Mouse (Mus musculus) cerebellum, postnatal 4 days (tissue): ENCODE data around the gene Kcng4.

ENCODE experiments used
- DNase-seq, 2 experiments: peaks; one replicate each; pipeline ENCODE4 v3.0.0; 2022; ENCODE audit warnings: low spot score in 2 of 2, mixed read lengths in 1 of 2

Gene Kcng4

DNA sequence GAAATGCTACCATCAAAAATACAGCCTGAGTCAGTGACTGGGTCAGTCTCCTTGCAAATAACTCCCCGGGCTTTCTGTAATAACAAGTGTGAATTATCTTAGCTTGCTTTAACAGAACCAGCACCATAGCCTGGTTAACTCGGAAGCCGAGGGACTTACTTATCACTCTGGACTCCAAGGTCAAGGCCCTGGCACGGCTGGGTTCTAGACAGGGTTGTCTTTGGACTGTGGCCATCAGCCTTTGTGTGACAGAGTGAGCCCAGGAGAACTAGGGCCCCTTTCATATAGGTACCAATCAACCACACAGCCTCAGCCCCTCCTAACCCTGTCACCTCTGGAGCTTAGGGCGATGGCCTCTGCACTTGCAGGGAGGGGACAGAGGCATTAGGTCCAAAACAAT is 5.6 kb upstream of the Kcng4 start:
- DNase-seq, result no peak

DNA sequence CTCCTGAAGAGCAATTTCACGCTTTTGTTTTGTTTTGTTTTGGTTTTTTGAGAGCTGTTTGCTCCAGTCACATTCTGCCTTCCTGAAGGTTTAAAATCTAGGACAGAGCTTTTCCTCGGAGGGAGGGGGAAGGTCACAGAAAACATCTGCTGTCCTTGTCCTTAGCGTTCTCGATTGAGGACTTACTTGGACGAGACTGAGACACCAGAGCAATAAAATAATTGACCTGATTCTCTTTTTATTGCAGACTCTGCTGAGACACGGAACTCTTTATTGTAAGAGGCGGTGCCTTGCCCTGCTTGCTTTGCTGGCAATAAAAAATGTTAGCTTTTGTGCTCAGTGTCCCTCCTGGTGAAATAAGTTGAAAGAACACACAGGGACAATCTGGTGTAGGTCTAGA is 4.3 kb upstream of the Kcng4 start:
- no peak for DNase-seq

DNA sequence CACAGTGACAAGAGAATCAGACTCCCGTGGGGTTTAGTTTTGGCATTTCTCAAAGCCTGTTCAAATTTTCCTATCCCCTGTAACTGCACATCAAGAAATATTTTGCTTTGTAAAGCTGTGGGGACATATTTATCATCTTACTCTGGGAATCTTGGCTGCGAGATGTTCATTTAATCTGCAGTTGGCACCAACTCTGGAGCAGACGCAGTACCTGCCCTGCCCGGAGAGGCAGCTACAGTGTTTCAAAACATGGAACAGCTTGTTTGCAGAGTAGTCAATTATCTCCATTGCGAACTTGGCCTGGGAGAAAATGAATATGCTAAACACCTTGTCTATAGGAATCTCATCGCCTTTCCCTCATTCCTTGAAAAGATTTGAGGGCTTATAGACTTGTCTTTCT is 2.8 kb upstream of the Kcng4 start:
- no peak for DNase-seq

DNA sequence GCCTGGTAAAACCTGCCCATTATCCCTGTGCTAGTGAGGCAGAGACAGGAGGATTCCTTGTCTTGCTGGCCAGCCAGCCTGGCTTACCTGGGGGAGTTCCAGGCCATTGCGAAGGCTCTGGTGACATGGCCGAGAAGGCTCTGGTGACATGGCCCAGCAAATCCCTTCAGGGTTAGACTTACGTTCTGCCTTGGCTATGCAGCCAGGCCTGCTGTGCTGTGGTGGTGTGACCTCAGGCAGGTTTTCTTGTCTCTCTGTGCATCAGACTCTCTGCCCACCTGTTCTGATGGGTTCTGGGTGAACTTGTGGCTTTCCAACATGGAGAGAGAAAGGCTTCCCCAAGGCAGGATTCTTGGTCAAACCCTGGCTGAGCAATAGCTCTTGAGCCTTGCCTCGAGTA is 1.9 kb upstream of the Kcng4 start:
- DNase-seq, result no peak

DNA sequence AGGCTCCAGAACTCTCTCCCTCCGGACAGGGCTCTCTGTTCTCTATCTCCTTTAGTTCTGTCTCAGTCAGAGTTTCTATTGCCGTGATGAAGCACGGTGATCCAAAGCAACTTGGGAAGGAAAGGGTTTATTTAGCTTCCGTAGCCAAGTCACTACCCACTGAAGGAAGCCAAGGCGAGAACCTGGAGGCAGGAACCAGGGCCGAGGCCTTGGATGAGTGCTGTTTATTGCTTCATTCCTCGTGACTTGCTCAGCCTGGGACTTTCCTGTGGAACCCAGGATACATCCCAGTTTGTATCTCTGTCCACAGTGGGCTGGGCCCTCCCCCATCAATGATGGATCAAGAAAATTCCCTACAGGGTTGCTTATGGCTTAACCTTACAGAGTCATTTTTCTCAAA is 1.3 kb upstream of the Kcng4 start:
- no peak for DNase-seq

DNA sequence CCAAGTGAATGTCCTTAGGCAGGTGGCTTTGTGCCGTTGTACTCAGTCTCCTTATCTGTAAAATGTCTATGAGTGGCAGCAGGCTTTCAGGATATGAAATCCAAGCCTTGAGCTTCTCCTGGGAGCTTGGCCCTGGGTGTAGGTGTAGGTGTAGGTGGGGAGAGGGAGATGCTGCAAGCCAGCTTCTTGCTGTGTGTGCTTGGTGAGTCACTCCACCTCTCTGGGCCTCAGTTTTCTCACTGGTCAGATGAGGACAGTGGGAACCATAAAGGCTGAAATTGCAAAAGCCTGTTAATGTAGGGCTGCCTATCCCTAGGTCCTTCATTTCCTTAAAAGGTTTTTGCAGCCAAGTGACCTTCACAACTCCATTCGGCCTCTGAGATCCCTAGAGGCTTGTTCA is 478 bp upstream of the Kcng4 start:
- no peak for DNase-seq

DNA sequence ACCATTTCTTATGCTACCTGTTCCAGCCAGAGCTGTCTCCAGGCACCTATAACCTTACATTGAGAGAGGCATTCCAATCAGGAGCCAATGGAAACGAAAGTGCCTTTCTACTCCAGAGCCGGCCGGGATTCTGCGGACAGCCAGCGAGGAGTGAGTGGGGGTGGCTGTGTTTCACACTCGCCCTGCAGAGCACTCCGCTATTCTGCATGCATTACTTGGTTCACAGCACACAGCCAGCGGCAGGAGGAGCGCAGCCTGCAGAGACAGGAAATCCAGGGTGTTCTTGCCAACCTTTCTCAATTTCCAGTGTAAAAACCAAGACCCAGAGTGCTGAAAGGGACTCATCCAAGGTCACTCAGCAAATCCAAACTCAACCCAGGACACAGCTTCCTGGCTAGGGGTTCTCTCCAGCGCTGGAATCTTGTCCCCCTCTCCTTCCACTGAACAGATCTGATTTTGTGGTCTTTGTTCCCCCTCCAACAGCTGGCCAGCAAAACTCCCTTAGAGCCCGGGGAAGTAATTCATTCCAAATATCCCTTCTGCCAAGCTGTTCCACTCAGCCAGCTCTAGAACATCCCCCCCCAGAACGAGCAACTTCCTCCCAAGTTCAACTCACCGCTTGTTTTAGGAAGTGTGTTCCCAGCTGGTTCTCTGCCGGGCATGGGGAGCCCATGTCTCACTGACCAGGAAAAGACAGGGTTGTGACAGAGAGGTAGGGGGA is 704 bp downstream of the Kcng4 start:
- no peak for DNase-seq

DNA sequence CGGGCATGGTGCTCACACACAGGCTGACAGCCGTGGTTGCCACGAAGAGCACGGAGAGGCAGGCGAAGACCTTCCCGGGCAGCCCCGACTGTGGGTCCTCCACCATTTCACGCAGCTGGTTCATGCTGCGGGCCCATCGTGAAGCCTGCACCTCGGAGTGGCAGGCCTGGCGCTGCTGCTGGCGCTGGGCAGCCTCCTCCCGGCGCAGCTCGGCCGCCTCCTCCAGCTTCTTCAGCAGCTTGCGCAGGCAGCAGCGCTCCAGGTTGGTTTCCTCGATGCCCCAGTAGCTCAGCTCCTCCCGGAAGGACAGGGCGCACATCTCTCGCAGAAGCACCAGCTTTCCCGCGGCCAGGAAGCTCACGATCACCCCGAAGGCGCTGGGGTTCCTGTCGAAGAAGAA is 2.6 kb downstream of the Kcng4 start:
- no peak for DNase-seq

DNA sequence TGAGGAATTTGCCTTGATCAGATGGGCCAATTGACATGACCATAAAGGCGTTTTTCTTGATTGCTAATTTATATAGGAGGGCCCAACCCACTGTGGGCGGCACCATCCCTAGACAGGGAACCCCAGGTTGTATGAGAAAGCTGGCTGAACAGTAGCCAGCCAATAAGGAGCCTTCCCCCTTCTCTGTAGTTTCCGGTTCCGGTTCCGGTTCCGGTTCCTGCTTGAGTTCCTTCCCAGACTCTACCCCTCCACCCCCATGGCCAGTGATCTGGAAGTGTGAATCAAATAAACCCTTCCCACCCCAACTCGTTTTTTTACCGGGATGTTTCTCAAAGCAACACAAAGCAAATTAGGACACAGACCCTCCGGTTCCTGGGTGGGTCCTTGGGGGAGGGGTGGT is 3.2 kb downstream of the Kcng4 start:
- DNase-seq, result no peak

DNA sequence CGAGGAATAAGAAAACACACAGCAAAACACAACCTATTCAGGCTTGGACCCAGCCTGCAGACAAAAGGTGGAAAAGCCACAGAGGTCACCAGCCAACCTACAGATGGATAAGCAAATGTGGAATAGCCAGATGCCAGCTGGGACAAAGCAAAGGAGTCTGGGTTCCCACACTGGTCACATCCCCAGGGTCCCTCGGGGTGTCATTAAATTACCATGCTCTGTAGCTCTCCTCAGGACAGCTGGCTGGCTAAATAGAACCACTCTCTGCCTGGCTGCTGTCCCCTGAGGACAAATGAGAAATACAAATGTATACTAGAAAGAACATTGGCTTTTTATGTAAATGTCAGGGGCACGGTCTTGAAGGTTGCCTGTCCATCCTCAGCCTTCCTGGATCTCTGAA is 4.6 kb downstream of the Kcng4 start:
- DNase-seq, result no peak

DNA sequence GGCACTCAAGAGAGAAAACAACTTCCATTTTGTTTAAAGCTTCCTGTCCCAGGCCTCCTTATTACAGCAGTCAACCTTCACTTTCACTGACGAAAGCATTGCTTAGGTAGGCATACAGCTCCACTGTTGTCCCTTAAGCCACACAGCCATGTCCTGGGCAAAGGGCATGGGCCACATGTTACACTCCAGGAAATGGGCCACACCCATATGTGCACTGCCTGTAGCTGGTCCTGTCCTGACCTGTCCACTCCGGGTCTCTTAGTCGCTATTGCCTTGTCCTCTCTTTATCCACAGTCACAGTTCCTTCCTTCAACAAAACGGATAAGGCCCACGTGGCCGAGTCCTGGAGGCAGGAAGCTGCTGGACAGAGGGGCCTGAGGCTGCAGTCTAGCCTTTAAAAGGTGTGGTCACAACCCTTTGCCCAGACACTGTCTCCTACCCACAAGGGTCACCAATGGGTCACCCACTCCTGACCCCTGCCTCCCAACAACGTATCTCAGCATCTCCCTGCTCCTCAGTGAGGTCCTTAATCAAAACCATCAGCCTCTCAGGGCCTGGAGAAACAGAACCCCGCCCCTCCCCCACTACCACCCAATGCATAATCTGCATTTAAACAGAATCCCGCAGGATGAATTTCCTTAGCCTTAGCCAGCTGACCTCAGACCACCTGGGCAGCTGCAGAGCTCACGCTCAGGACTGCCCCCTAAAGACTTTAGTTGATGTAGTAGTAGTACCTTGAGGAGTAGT is 7.7 kb downstream of the Kcng4 start:
- DNase-seq, result no peak

DNA sequence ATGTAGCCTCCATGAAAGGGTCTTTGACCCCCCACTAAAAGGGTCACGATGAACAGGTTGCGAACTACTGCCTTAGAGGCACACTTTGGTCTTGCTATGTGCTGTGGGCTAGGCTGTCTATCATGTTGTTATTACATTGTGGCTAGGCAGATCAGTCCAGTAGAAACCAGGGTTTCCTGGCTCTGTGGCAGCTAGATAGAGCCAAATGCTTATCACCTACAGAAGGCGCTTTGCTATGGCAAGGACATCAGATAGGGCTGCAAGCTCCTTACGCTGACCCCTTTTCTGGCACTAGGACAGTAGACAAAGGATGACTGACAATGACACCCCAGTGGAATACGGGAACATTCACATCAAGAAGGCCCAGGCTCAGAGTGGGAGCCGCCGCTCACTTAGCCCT is 8.3 kb downstream of the Kcng4 start:
- DNase-seq, result no peak

DNA sequence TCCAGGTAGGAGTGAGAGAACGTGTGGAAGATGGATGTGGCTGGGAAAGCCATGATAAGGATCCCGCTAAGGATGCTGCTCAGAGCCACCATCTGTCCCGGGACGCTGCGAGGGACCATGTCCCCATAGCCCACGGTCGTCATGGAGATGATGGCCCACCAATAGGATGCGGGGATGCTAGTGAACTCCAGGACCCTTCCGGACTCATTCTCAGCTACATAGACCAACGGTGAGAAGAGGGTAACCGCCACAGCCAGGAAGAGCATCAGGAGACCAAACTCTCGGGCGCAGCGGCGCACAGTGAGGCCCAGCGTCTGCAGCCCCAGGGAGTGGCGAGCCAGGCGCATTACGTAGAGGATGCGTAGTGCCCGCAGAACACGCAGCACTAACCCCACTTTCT is 9.7 kb downstream of the Kcng4 start:
- no peak for DNase-seq

DNA sequence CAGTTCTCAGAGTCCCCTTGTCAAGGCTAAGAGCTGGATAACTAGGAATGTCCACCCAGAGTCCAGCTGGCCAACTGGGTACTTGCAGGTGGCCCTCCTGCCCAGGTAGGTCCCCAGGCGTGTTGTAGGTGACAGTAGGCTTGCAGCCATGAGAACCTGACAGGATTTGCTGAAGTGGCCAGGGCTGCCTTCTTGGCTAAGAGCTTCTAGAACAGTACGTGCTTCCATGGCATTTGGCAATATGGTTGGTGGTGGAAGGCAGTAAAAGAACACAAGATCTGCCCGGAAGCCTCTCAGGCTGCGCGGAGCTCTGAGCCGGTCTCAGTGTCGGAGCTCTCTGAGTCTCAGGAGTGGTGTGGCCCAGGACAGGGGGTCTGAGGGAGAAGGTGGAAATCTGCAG is 10.6 kb downstream of the Kcng4 start:
- no peak for DNase-seq

DNA sequence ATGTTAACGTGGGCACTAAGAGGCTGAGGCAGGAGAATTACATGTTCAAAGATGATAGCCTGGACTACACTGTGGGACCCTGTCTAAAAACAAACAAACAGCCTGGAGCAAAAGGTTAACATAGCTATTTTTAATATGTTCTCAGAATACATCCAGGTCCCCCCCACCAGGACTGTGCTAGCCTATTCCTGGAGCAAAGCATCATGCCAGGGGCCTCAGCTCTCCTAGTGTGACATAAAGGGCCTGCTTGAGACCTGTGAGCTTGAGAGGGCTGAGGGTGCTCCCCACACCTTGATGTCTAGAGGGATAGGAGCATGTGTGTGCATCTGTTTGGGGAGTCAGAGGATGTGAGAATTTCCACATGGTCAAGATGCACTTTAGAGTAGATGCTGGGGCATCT is 11.7 kb downstream of the Kcng4 start:
- no peak for DNase-seq

DNA sequence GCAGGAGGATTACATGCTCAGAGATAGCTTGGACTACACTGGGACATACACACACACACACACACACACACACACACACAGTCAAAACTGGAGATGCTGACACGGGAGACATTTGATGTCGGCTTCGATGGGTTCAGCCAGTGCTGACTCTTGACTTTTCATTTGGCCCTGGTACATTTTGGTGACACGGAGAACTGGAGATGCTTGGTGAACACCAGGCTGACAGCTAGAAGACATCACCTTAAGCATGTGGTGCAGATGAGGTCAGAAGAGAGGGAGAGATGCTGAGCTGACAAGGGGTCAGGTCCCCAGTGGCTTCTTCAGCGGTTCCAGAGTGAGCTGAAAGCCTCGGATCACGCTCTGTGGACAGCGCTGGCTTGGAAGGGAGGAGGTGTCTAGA is 12.4 kb downstream of the Kcng4 start:
- no peak for DNase-seq

DNA sequence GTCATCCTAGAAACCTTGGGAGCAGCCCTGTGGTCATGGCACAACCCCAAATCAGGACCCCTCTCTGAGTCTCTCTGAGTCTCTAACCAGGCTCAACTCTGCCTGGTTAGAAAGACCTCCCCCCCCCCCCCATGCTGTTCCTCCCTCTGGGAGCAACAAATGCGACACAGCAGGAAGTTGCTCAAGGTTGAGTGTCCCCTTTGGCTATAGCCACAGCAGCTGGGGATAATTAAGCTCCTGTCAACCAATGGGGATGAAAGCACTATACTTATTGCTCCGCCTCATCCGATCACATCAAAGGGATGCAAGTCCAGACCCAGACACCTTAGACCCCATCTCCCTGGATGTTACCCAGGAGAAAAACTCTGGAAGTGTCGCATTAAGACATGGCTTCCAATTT is 12.9 kb downstream of the Kcng4 start:
- no peak for DNase-seq

DNA sequence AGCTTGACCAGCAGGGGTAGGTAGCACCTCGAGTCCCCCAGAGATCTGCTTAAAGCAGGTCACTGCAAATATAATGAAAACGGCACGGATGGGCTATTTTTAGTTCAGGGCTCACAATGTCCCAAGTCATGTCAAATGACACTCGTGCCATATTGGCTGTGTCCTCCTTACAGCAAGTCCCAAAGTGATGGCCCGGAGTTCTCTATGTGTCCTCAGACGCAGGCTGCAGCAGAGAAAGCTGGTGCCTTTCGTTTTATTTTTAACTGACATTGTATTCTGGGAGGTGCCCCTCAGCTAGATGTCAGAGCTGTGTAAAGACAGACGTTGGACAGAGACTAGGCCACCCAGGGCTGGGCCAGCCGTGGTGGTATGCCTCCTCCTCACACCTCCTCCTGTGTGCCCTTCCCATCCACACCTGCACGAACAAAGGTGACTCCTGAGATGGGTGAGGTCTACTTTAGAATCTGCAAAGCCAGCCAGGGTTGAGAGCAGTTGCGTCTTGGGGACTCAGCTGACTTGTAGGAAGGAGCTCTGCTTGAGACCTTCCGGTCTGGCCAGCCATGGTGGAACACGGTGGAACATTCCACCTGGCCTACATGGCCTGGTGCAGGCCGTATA is 14.5 kb downstream of the Kcng4 start:
- no peak for DNase-seq

DNA sequence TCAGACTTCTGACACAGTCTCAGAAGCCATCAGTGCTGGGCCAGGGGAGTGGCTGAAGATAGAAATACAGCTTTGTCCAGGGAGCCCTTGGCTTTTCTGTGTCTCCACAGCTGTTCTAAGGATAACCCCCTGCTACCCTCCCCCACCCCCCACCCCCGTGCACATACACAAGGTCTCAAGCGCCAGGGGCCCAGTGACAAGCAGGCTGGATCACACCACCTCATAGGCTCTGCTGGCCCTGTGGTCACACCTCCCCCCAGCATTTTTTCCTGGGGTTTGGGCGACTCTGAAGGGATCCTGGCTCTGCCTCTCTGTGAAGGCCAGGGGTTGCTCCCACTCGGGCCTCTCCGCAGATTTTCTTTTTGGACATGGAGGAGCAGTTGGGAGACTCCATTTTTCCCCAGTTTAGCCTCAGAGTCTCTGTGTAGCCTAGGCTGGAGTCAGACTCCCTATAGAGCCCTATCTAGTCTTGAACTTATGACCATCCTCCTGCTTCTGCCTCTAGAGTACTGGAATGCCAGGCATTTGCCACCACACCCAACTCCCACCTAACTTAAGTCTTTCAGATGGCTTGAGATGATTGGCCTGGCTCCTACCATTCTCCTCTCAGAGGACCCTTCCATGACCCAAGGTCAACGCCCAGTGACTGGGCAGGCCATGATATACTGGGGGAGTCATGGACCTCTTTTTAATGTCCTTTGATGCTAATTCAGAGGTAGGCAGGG is 15.2 kb downstream of the Kcng4 start:
- no peak for DNase-seq

DNA sequence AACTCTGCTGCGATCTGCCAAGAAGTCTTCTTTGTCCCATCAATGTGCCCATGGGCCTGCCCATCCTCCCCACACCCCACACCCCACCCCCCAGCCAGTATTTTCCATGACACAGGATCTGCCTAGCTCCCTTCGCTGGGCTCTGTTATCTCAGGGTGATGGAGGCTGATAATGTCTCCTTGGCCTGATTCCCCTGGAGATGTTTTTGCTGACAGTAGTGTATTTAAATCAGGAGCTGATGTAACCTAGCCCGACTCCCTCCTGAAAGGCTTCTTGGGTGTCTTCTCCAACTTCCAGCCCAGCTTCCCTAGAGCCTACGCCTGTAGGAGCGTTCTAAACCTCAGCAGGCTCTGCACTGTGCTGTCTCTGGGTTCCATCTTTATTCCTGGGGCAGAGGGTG is 16.6 kb downstream of the Kcng4 start:
- DNase-seq, result no peak

DNA sequence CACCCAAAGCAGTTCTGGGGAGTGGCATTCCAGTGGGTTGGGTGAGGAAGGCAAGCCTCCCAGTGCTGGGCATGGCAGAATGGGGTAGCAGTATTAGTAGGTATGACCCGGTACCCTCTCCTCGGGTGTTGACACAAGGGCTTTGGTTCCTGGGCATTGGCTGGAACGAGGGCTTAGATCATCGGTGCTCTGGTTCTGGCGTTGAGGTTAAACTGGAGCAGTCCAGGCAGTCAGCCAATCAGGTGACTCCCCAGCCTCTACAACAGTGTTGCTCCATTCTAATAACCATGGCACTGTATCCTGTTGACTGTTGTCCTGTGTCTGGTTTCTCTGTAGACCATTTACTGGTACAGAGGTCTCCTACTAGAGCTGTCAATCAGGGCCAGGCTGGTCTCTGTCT is 17.9 kb downstream of the Kcng4 start:
- no peak for DNase-seq

DNA sequence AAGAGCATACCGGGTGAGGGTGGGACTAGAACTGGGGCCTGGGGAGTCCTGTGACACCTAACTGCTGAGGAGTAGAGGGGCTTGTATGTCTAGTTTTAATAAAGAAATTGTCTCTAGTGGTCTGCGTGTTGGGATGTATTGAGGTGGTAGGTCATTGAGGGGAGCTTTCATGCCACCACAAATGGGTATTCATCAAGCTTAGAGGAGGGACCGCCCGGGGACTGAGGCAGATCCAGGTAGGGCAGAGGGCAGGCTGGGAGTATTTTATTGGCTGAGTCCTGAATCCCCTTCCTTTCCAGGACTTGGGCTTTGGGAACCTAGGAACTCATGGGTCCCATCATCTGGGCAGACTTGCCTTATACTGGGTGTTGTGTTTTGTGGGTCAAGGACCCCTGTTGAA is 18.7 kb downstream of the Kcng4 start:
- no peak for DNase-seq

DNA sequence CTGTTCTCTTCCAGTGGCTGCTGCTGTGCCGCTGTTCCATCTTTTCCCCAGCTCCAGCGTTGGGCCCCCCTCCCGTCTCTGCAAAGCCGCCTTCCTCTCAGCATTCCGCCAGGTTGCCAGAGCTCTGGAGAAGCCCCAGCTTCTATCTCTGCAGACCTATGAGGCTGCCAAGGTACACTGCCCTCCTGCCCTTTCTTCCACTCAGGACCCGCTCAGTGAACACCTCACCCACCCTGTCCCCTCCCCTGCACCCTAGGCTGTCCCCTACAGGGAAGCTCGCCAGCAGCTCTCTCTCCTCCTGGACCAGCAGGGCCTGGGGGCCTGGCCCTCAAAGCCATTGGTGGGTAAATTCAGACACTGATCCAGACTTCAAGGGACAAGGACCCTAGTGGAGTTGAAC is 19.1 kb downstream of the Kcng4 start:
- DNase-seq, result no peak
